Mouse (Mus musculus) spleen, postnatal 14 days (tissue): ENCODE results near the gene Grin2b.

Source experiments
- DNase-seq, 2 experiments: peaks; one replicate each; pipeline ENCODE4 v3.0.0; 2021 to 2022; ENCODE audit warnings: low spot score in 2 of 2

Gene Grin2b

GRCm38 (mm10) chr6:136105221-136105620 lies 68.1 kb downstream of the Grin2b start:
- DNase-seq = no peak

- no peak for DNase-seq
Observed at GRCm38 (mm10) chr6:136100241-136100640, 73.1 kb downstream of the Grin2b start.

- DNase-seq = no peak
Observed at GRCm38 (mm10) chr6:136096269-136096668, 77.0 kb downstream of the Grin2b start.

- no peak for DNase-seq
Observed at GRCm38 (mm10) chr6:136079991-136080734, 93.1 kb downstream of the Grin2b start.

GRCm38 (mm10) chr6:136072326-136073054 lies 100.8 kb downstream of the Grin2b start:
- no peak for DNase-seq

GRCm38 (mm10) chr6:136070101-136070500 lies 103.2 kb downstream of the Grin2b start:
- DNase-seq = no peak

GRCm38 (mm10) chr6:136053346-136053745 lies 120.0 kb downstream of the Grin2b start:
- no peak for DNase-seq

- DNase-seq = no peak
Observed at GRCm38 (mm10) chr6:136050346-136050745, 123.0 kb downstream of the Grin2b start.

GRCm38 (mm10) chr6:136048084-136048483 lies 125.2 kb downstream of the Grin2b start:
- DNase-seq = no peak

GRCm38 (mm10) chr6:136046091-136046490 lies 127.2 kb downstream of the Grin2b start:
- DNase-seq = no peak

- DNase-seq = no peak
Observed at GRCm38 (mm10) chr6:136044461-136044860, 128.8 kb downstream of the Grin2b start.

GRCm38 (mm10) chr6:136042375-136042774 lies 130.9 kb downstream of the Grin2b start:
- no peak for DNase-seq

- DNase-seq = no peak
Observed at GRCm38 (mm10) chr6:136041821-136042220, 131.5 kb downstream of the Grin2b start.

- no peak for DNase-seq
Observed at GRCm38 (mm10) chr6:136040931-136041330, 132.4 kb downstream of the Grin2b start.

GRCm38 (mm10) chr6:136029235-136029939 lies 143.9 kb downstream of the Grin2b start:
- DNase-seq = no peak

GRCm38 (mm10) chr6:136026936-136027335 lies 146.4 kb downstream of the Grin2b start:
- DNase-seq = no peak

- DNase-seq = no peak
Observed at GRCm38 (mm10) chr6:136025801-136026200, 147.5 kb downstream of the Grin2b start.

- no peak for DNase-seq
Observed at GRCm38 (mm10) chr6:136020460-136020859, 152.9 kb downstream of the Grin2b start.

- DNase-seq = no peak
Observed at GRCm38 (mm10) chr6:136018962-136019361, 154.3 kb downstream of the Grin2b start.

- DNase-seq = no peak
Observed at GRCm38 (mm10) chr6:136013556-136014380, 159.5 kb downstream of the Grin2b start.

- DNase-seq = no peak
Observed at GRCm38 (mm10) chr6:136011533-136011932, 161.8 kb downstream of the Grin2b start.

GRCm38 (mm10) chr6:136011038-136011311 lies 162.3 kb downstream of the Grin2b start:
- DNase-seq = no peak
